Mouse (Mus musculus) cerebellum, adult 18-20 months (tissue): ENCODE data around the gene Pak4.
A peak's percentile ranks its signal among the peaks of the same experiment; 100 is the strongest.
"Not testable (repeated sequence)": the region's sequence is repeated elsewhere in the genome, so short reads cannot be mapped to it uniquely, and the experiment has no call there.

ENCODE experiments used
- DNase-seq, 2 experiments: peaks; one replicate each; pipeline ENCODE4 v3.0.0; 2021

The Pak4 gene

DNA sequence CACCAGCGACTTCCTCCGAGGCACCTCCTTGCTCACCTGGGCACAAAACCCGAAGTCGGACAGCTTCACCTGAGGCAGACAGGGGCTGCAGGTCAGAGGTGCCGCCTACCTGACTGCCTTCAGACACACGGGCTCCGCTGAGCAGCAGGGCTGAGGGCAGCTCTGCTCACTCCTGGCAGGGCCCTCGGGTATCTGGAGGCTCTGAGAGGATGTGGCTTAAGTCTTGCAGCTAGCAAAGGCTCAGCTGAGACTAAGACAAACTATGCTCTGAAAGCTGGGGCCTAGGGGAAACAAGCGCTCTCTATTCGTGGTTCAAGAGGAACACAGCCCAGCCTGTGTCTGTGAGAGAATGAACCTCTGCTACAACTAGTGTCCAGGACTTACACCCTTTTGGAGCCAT is 37.1 kb downstream of the Pak4 start:
- no peak for DNase-seq

DNA sequence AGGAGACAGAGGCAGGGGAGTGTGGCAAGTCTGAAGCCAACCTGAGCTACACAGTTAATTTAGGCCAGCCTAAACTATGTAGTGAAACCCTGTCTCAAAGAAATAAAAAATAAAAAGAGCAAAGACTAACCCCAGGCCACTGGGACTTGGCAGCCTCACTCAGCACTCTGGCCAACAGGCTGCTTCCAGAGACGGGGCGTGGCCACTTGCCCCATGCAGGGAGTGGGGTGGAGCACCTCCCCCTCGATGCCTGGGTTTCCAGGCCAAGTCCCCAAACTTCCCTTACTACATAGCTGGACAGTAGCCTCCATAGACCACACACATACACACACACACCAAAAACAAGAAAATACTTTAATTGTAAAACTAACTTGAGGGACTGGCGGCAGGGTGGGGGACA is 39.5 kb downstream of the Pak4 start:
- DNase-seq, result peak in 1 of 2 experiments; percentile 40

DNA sequence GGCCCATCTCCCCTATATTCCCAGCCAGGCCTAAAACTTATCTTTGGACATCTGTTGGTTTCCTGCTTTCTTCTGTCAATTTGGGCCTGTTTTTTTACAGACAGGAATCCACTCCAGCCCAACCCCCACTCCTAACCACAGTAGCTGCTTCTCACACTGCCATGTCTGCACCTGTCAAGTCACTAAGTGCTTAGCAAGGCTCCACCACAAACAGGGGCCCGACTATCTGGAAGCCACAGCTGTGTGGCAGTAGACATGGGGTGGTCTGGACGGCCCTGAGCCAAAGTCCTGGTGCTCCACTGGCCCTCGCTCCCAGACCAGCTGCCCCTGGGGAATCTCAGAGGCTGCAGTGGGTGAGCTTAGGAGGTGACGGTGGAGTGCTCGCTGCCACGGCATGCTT is 40.3 kb downstream of the Pak4 start:
- DNase-seq, result no peak

DNA sequence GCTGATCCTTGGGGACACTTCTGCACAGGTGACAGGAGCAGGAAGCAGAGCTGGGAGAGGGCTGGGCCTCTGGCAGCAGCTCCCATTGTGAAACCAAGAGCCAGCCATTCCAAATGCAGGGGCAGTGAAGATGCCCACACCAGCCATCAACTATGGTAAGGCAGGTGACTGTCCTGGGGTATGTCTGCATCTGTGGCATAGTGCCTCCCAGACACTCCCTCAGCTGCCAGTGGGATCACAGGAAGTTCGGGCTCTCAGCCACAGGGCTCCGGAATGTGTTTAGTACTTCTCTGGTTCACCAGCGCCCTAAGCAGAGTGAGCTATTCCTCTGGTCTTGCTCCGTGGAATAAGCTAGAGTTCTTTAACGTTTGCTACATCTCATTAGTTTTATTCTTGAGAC is 40.9 kb downstream of the Pak4 start:
- no peak for DNase-seq

DNA sequence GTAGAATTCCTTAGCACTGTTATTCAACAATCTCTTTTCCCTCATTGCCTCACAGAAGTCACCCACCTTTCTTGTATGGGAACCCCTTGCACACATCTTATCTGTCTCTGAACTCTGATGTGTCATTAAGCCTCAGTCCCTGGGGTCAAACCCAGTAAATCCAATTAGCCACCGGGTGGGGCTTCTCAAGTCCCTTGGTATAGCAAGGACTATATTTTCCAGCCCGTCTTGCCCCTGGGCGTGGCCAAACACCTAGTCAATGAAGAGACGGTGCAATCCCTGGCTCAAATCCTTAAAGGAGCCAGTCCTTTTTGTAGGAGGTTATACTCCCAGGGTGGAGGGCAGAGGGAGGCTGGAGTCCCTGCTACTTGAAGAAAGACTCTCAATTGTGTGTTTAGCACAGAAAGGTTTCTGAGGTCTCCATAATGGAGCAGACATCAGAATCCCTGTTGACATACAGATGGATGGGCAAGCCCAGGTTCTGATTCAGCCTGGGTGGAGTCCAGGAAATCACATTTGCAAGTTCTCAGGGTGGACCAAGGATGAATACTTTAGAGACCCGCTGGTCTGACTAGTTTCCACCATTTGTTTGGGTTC is 41.9 kb downstream of the Pak4 start:
- DNase-seq, result no peak

DNA sequence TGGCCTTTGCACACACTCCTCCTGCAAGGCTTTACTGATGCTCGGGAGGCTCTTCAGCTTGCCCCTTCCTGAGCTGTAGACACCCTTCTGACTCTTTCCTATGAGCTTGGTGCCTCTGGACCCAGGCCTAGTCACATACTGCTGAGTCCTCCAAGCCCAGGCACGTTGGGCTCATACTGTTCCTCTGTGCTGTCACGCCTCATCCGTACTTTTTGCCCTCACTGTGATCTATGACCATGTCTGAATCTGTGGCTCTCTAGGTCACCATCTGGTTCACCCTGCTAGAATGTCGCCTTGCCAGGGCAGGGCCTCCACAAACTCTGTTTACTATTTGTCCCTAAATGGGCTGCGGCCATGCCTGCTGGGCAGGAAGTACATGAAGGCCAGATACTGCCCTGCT is 44.9 kb downstream of the Pak4 start:
- DNase-seq, result no peak

DNA sequence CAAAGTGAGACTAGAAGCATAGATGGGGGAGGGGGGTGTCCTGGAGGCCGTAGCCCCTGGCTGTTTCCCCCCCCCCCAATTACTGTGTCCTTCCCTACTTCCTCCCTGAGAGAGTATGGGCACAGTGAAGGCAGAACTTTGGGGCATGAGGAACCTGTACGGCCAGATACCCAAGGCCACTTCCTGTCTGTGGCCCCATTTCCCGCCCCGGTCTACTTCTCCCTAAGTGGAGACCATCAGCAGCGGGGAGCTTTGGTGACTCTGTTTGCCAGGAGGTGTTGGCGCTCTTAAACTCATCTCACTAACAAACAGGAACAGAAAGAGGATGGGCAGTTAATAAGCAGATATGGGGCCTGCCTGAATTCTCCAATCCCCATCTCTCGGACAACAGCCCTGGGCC is 50.4 kb downstream of the Pak4 start:
- no peak for DNase-seq

DNA sequence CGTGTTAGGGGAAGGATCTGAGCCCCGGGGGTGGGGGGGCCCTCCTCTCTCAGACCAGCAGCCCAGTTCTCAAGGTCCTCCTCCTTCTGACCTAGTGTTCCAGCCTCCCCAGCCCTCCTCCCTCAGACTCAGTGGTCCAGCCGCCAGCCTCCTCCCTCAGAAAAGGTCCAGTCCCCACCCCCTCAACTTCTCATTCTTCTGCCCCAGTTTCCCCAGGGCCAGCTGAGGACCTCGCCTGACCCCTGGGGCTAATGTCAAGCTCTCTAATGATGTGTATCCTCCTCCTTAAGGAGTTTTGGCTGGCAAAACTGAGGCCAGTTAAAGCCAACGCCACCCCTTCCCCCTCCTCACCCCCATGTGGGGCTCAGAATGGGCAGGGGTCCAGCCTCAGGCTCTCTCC is 50.8 kb downstream of the Pak4 start, which contains the start of gene Nccrp1:
Gene Nccrp1 (minus strand): TSS at position 101 of the 400 bp plus-strand sequence.
- DNase-seq, result no peak

DNA sequence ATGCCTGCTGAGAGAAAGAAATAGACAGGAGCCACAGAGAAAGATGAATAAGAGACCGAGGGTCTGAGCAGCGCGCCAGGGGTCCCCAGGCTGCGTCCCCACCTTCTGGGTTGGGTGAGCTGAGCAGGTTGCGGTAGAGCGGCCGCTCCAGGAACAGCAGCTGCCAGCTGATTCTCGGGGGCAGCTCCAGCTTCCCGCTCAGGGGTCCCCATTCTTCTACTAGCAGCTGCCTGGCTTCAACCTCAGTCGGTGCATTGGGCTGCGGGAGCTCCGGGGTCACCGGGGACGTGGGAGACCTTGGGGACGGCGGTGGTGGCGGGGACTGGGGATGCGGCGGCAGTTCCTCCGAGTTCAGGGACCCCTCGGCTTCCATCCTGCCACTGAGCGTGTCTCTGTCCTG is 51.3 kb downstream of the Pak4 start:
- DNase-seq, result no peak

DNA sequence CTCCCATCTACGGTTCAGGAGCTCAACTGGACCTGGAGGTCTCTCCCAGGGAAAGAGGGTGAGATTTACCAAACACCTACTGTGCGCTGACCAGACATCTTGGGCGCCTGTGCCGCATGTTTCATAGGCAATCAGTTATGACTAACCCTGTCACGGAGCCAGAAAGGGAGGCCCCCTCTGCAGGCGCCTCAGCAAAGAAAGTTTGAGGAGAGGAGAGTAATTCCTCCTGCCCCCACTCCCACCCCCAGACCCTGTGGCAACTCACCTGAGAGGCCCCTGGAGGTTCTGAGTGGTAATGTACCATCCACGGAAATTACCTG is 52.1 kb downstream of the Pak4 start:
- DNase-seq, result no peak

DNA sequence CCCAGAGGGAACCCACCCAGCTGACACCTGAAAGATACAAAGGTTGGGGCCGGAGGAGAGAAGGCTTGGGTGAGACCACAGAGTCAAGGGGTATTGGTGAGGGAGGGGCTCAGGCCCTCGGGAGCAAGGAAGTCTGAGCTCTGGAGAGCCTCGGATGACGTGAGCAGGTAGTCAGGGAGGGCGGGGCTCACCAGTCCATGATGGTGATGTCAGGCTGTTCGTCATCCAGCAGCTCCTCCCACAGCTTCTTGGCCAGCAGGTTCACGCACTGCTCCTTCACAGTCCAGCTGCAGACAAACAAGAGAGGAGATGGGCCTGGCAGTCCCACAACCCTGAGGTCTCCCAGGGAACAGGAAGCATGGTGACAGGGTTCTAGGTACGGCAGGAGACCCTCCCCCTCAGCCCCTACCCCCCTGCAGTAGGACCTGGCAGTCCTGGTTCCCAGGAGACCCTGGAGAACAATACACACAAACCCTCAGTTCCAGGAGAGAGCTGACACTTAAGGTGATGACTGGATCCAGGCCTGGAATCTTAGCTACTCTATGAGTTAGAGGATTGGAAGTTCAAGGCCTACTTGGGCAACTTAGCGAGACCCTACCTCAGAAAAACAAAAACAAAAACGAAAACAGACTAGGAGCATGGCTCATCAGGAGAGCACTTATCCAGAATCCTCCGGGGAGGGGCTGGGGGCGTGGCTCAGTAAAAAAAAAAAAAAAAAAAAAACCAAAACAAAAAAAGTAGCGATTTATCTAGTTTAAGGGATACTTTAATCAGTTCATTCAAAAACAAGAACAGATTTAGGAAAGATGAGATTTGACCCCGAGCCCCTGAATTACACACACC is 52.7 kb downstream of the Pak4 start:
- DNase-seq, result no peak

DNA sequence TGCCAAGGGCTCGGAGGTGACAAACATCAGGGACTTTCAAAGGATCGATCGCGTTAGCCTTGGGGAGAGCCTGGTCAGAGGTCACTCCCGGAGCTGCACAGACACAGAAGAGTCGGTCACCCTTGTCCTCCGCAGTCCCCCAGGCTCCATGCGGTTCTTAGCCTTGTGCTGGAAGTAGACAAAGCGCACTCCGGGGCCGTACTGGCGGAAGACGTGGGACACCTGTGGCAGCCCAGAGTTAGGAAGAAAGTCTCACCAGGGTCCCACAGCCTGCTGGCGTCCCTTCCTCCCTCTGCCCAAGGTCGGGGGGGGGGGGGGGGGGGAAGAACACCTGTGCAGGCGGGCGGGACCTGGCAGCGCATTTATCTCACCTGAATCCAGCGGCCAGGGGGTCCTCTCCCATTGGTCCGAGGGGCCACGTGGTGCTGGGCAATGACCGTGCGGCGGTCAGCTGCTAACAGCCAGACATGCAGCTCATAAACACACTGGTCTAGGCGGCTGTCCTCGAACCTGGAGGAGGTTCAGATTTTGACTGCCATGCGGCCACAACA is 53.9 kb downstream of the Pak4 start:
- no peak for DNase-seq

DNA sequence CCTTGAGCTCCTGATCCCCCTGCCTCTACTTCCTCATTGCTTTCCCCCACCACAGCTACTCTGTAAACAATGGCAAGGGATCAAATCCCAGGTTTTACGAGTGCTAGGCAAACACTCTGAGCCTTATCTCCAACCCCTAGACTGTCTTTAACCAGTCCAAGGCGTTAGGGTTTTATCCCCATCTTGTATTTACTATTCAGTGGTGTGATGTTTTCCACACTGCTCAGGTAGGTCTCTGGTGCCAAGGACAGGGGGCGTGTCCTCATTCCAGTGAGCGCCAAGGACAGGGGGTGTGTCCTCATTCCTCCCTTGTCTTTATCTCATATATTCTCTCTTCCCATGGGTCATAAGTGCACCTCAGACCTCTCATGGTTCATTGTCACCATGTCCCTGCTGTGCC is 57.5 kb downstream of the Pak4 start, which contains the start of gene Sycn:
Gene Sycn (plus strand): TSS at position 360 of the 400 bp plus-strand sequence.
- no peak for DNase-seq

DNA sequence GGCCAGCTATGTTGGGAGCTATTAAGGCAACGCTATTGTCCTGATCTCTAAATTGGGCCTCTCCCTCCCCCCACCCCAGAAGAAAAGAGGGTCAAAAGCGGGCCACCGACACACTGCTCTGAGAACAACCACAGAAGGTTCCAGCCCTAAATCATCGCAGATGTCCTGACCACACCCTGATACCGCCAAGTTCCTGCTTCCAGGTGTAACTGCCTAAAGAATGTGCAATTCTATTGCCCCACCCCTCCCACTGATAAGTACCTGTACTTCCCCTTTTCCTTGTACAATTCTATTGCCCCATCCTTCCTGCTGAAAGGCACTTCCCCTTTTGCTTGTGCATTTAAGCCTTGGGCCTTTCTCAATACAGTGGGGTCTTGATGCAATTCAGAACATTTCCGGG is 59.1 kb downstream of the Pak4 start:
- not testable (repeated sequence) for DNase-seq

DNA sequence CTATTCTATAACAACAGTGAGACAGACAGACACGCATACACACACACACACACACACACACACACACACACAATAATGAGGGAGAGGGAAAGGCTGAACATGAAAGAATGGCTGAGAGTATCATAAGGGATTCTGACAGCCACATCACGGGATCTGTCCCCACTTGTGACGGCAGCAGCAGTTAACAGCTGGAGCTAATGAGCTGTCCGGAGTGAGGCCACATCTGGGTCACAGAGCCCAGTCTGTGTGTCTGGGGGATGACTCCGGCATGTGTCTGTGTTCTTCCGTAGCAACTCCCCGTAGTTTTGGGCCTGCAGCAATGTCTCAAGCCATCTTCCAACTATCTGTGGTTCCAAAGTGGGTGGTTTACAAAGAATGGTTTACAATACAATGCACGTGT is 66.0 kb downstream of the Pak4 start:
- no peak for DNase-seq

DNA sequence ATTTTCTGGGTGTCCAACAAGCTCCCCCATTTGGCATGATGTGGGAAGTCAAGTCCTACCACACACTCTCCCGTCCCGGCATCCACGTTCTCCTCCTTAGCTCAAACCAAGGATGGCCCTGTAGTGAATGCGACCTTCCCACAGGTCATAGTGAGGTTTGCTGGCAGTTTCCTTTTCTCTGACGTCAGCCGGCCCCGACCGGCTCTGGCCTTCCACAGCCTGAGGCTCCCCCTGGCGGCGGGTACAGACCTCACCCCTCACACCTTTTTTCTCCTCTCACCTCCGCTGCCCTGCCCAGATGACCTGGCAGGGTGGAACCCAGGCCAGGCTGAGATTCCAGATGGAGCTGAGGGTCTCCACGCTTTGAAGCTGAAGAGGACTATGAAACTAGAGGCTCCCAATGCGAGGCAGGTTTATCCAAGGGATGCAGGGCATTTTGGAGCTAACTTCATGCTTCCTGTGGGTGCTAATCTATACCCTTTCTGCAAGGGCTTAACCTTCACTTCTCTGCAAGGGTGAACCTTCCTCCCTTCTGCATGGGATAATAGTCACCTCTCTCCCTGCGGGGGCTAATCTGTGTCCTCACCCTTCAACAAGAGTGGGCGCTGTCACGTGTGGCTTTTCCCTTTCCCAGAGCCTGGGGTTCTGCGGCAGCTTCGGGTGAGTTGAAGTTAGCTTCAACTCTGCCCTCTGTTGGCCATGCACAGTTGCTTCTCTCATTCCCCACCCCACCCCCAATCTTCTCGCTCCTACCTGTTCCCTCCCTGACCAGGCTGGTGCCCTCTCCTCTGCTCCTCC is 69.9 kb downstream of the Pak4 start:
- peak; percentile 72 to 77 for DNase-seq

DNA sequence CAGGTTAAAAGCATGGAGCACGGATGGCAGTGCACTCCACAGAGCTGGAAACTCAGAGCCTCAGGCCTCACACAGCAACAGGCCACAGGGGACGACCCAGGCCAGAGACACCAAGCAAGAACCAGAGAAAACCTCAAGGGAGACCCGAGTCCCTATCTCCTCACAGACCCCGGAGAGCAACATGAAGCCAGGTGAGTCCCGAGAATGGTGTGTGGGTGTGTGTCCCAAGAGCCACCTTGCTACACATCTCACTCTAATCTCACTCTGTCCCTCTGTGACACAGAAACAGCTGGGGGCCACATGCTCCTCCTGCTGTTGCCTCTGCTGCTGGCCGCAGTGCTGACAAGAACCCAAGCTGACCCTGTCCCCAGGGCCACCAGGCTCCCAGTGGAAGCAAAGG is 75.4 kb downstream of the Pak4 start, which contains the start of gene Ifnl3:
Gene Ifnl3 (plus strand): TSS at position 301 of the 400 bp plus-strand sequence.
- not testable (repeated sequence) for DNase-seq

DNA sequence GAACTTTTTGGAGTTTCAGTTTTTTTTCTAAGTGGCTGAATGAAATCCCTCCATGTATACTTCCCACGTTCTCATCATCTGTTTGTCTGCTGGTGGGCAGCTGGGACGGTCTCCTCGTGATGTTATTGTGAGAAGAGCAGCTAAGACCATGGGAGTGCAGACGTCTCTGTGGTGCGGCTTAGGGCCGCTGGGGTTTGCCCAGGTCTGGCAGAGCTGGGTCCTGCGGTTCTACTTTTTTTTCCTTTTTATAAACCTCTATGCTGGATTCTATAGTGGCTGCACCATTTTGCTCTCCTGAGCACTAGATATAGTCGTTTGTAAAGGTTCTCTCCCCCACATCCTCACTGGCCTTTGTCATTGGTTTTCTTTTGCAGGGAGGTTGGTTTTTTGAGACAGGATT is 86.5 kb downstream of the Pak4 start:
- DNase-seq, result no peak

DNA sequence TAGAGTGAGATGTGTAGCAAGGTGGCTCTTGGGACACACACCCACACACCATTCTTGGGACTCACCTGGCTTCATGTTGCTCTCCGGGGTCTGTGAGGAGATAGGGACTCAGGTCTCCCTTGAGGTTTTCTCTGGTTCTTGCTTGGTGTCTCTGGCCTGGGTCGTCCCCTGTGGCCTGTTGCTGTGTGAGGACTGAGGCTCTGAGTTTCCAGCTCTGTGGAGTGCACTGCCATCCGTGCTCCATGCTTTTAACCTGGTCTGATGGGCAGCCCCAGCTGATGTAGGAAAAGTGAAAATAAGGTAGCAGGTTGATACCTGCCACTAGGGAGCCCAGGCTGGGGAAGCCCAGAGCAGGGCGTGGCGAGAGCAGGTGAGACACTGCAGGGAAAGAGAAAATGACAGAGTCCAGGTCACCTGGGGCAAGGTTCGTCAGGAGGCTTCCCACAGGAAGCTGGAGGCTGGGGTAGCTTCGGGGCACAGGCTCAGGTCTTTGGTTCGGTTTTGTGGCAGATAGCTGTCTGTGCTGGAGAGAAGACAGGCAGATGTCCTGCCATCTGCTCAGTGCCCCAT is 87.5 kb downstream of the Pak4 start, which contains the start of gene Ifnl2:
Gene Ifnl2 (minus strand): TSS at position 51 of the 570 bp plus-strand sequence.
- peak in 1 of 2 experiments; percentile 4 for DNase-seq

DNA sequence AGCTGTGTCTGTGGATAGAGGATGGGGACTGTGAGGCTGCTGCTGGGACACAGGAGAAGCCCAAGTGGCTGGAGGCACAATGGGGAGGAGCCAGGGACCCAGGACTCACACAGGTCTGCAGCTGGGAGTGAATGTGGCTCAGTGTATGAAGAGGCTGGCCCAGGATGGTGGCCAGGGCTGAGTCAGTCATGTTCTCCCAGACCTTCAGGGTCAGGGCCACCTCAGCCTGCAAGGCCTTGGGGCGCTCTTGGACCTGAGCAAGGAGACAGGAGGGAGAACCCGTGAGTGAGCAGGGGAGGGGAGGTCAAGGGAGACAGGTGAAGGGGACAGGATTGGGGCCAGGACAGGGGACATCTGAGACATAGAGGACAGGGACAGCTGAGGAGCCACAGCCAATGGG is 88.9 kb downstream of the Pak4 start:
- DNase-seq, result not testable (repeated sequence)
